Mouse (Mus musculus): ENCODE data around the gene Sec16b.

GRCm38 (mm10) chr1:157556439-157556838 is 49.9 kb downstream of the Sec16b start:
- no peak for TF ChIP-seq CTCF (IDR thresholded peaks at IDR 0.05; ENCODE audit: extremely low read depth, insufficient read depth, insufficient read length, insufficient replicate concordance)
- TF ChIP-seq POLR2A (IDR thresholded peaks at IDR 0.05; ENCODE audit: low read depth, low read length), result no peak

All from spleen, adult 2 months (tissue).